Mouse (Mus musculus) MEL-GATA-1-ER (cell line): Measurements from ENCODE around the gene Gm27029.
"Not testable (repeated sequence)": the region's sequence is repeated elsewhere in the genome, so short reads cannot be mapped to it uniquely, and the experiment has no call there.

Experiments used
- DNase-seq: peaks from one replicate; pipeline ENCODE4 v3.0.0-alpha.2; 2012; ENCODE audit warnings: low read depth; ENCODE audit errors: extremely low read depth

Gene Gm27029

GRCm38 (mm10) chr11:101457631-101458030, 33.0 kb upstream of the Gm27029 start:
- DNase-seq: no peak

DNA sequence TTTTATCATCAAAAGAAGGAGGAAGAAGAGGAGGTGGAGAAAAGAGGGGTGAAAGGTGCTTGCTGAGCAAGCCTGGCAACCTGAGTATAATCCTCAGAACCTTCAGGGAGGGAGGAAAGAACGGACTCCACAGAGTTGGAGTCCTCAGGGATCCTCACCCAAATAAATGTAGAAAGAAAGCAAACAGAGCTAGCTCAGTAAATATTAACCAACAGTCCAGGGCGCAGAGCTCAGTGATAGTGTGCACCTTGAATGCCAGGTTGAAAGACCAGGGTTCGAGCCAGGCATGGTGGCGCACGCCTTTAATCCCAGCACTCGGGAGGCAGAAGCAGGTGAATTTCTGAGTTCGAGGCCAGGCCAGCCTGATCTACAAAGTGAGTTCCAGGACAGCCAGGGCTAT, 31.0 kb upstream of the Gm27029 start:
- DNase-seq: no peak

GRCm38 (mm10) chr11:101454702-101455101, 30.1 kb upstream of the Gm27029 start:
- DNase-seq: no peak

GRCm38 (mm10) chr11:101452093-101452774, 27.6 kb upstream of the Gm27029 start:
- no peak for DNase-seq

- DNase-seq: no peak
Measured at GRCm38 (mm10) chr11:101451536-101451935, 26.9 kb upstream of the Gm27029 start.

- DNase-seq: no peak
Measured at GRCm38 (mm10) chr11:101450394-101450793, 25.8 kb upstream of the Gm27029 start.

GRCm38 (mm10) chr11:101449596-101449995, 25.0 kb upstream of the Gm27029 start:
- DNase-seq: not testable (repeated sequence)

- no peak for DNase-seq
Measured at GRCm38 (mm10) chr11:101448899-101449298, 24.3 kb upstream of the Gm27029 start.

GRCm38 (mm10) chr11:101448274-101448746, 23.7 kb upstream of the Gm27029 start, which contains the start of gene Ifi35:
Gene Ifi35, plus strand, starts transcription at chr11:101448407.
- peak; percentile 95 for DNase-seq

DNA sequence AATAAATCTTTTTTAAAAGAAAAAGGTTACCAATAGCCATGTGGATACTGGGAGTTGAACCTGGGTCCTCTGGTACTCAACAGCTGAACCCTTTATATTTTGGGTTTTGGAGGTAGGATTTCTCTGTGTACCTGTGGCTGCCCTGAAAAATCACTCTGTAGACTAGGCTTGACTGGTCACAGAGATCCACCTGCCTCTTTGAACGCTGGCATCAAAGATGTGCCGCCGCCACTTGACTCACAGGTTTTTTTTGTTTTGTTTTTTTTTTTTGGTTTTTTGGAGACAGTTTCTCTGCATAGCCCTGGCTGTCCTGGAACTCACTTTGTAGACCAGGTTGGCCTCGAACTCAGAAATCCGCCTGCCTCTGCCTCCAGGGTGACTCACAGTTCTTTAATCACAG, 23.2 kb upstream of the Gm27029 start:
- DNase-seq: no peak

GRCm38 (mm10) chr11:101446860-101447259, 22.3 kb upstream of the Gm27029 start:
- not testable (repeated sequence) for DNase-seq

GRCm38 (mm10) chr11:101446319-101446718, 21.7 kb upstream of the Gm27029 start:
- no peak for DNase-seq

- no peak for DNase-seq
Measured at GRCm38 (mm10) chr11:101442760-101443159, 18.2 kb upstream of the Gm27029 start.

GRCm38 (mm10) chr11:101442127-101442693, 17.6 kb upstream of the Gm27029 start, which contains the start of gene Rpl27:
Gene Rpl27, plus strand, starts transcription at chr11:101442298.
- peak; percentile 99 for DNase-seq

DNA sequence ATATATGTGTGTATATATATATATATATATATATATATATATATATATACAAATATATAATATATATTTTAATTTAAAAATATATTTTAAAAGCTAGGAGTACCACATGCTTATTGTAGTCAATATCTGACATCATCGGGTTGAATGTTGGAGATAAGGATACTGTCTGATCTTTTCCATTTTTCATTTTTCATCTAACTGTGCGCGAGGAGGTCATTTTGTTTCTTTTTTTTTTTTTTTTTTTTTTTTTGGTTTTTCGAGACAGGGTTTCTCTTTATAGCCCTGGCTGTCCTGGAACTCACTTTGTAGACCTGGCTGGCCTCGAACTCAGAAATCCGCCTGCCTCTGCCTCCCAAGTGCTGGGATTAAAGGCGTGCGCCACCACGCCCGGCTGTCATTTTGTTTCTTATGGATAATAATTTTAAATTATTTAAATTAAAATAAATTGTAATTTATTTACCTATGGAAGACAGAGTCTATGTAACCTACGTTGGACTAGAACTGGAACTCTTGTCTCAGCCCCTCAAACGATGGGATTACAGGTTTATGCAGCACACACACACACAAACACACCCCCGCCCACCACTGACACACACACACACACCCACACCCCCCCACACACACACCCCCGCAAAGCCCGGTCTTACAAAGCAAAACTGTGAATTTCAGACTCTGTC, 17.0 kb upstream of the Gm27029 start:
- not testable (repeated sequence) for DNase-seq

GRCm38 (mm10) chr11:101438006-101438405, 13.4 kb upstream of the Gm27029 start:
- DNase-seq: not testable (repeated sequence)

GRCm38 (mm10) chr11:101436916-101437315, 12.3 kb upstream of the Gm27029 start:
- no peak for DNase-seq

- DNase-seq: no peak
Measured at GRCm38 (mm10) chr11:101435831-101436230, 11.2 kb upstream of the Gm27029 start.

- DNase-seq: no peak
Measured at GRCm38 (mm10) chr11:101433396-101433795, 8.8 kb upstream of the Gm27029 start.

GRCm38 (mm10) chr11:101431327-101431726, 6.7 kb upstream of the Gm27029 start:
- DNase-seq: no peak

GRCm38 (mm10) chr11:101426165-101426564, 1.6 kb upstream of the Gm27029 start:
- DNase-seq: no peak
